Comparison of ENCODE assay signal across 29 mouse cellular contexts in genomic region chr5:30152413-30152812, GRCm38 (mm10). TPM values are rescaled to one million over a fixed set of nuclear protein-coding genes. Genes with fewer than 3 reads are reported as not detected.
A peak's percentile ranks its signal among the peaks of the same experiment; 100 is the strongest.
DNase-seq lines count a peak whose midpoint lies in the region; ATAC-seq and TF ChIP-seq lines count a peak whose summit lies in the region.
"Had no signal": no experiment of that assay in that cellular context is flagged by ENCODE, and none has a peak within 500 bp of the region (broad histone marks: within the 10 kb centered on the region; RNA-seq: fewer than 3 reads in every experiment).

No protein-coding gene starts in this region.

- H3K9ac ChIP-seq in heart, embryonic 14.5 days (ENCODE audit: low read length): no peak overlapping the region
- H3K9ac ChIP-seq in kidney, embryonic 15.5 days: no peak overlapping the region
- no peak overlapping the region for H3K9ac ChIP-seq in liver, postnatal 0 days (replicated peaks)
- H3K9ac ChIP-seq in liver, embryonic 12.5 days: no peak overlapping the region
- H3K9ac ChIP-seq: forebrain, embryonic 13.5 days; limb, embryonic 12.5 days; liver, embryonic 14.5 days; midbrain, embryonic 15.5 days; neural tube, embryonic 12.5 days had no signal

- TF ChIP-seq EP300 in liver, postnatal 0 days (IDR thresholded peaks at IDR 0.05; ENCODE audit: low read depth): no peak; the same call in 1 of the 2 replicates

- H3K4me1 ChIP-seq in heart, embryonic 14.5 days (ENCODE audit: control insufficient read depth in 2 of 2, insufficient read depth in 2 of 2, low read length in 2 of 2): peaks cover 0 to 21% of the 10 kb centered on the region in 2 experiments; a peak in 3 of 4 replicates
- peaks cover 12% of the 10 kb centered on the region; the same call in 1 of the 2 replicates for H3K4me1 ChIP-seq in kidney, adult 2 months (ENCODE audit: control insufficient read depth, insufficient read depth, low read length)
- peaks cover 22% of the 10 kb centered on the region for H3K4me1 ChIP-seq in kidney, embryonic 15.5 days
- peaks cover 10% of the 10 kb centered on the region; the same call in 1 of the 2 replicates for H3K4me1 ChIP-seq in liver, postnatal 0 days (ENCODE audit: insufficient read depth)
- H3K4me1 ChIP-seq in liver, embryonic 12.5 days: peaks cover 30% of the 10 kb centered on the region

- H3K27ac ChIP-seq in heart, embryonic 14.5 days (replicated peaks in 1 of 2; ENCODE audit: control insufficient read depth in 1 of 2, insufficient read depth in 1 of 2, low read depth in 2 of 2, low read length in 2 of 2): 0 out of 4 replicates have a peak overlapping the region, but pooled peaks of 1 of the 2 experiments have one; percentile 19
- no peak overlapping the region for H3K27ac ChIP-seq in kidney, adult 2 months (ENCODE audit: insufficient read depth, low read depth, low read length)
- no peak overlapping the region for H3K27ac ChIP-seq in kidney, embryonic 15.5 days
- H3K27ac ChIP-seq in liver, postnatal 0 days (ENCODE audit: low read depth): peak overlapping the region; percentile 94
- no peak overlapping the region for H3K27ac ChIP-seq in liver, embryonic 12.5 days
- H3K27ac ChIP-seq: forebrain, embryonic 13.5 days; limb, embryonic 12.5 days; liver, embryonic 14.5 days; macrophage; midbrain, embryonic 15.5 days; neural tube, embryonic 12.5 days had no signal

- H3K9me3 ChIP-seq in heart, embryonic 14.5 days (ENCODE audit: control insufficient read depth, low read length): no peaks in the 10 kb centered on the region
- no peaks in the 10 kb centered on the region for H3K9me3 ChIP-seq in kidney, embryonic 15.5 days (replicated peaks)
- no peaks in the 10 kb centered on the region for H3K9me3 ChIP-seq in liver, postnatal 0 days (ENCODE audit: low read length)
- H3K9me3 ChIP-seq in liver, embryonic 12.5 days (replicated peaks): no peaks in the 10 kb centered on the region
- H3K9me3 ChIP-seq: forebrain, embryonic 13.5 days; limb, embryonic 12.5 days; midbrain, embryonic 15.5 days; neural tube, embryonic 12.5 days had no signal

- DNase-seq in heart, postnatal 36 days: no peak
- DNase-seq in kidney, adult 2 months: peak; percentile 63
- no peak for DNase-seq in liver, postnatal 0 days
- no peak for DNase-seq in spleen, postnatal 36 days (ENCODE audit: low spot score in 2 of 2)
- DNase-seq: adrenal gland, adult 8-10 months; cerebellum, adult 9-10 months; right cerebral cortex, postnatal 14 days; spleen, adult 18-20 months had no signal

- no peak for TF ChIP-seq CTCF in kidney, adult 2 months (conservative IDR thresholded peaks at IDR 0.05; ENCODE audit: insufficient read depth, insufficient read length, low read depth, low read length)
- no peak for TF ChIP-seq CTCF in liver, postnatal 0 days (IDR thresholded peaks at IDR 0.05; ENCODE audit: low read depth)

- WGBS in heart, embryonic 14.5 days: 70% methylated on average over 1 of the region's 1 CpGs
- 24% methylated on average over 1 of the region's 1 CpGs for WGBS in kidney, adult 2 months
- 75% methylated on average over 1 of the region's 1 CpGs for WGBS in kidney, embryonic 15.5 days
- WGBS in liver, postnatal 0 days (ENCODE audit: insufficient replicate concordance): 64% methylated on average over 1 of the region's 1 CpGs
- 87% methylated on average over 1 of the region's 1 CpGs for WGBS in liver, embryonic 12.5 days (ENCODE audit: insufficient replicate concordance)

- no peak for ATAC-seq in heart, embryonic 14.5 days (ENCODE audit: insufficient number of reproducible peaks, insufficient read depth, low FRiP score, low read depth)
- no peak for ATAC-seq in kidney, embryonic 15.5 days (replicated peaks; ENCODE audit: low FRiP score)
- ATAC-seq in liver, postnatal 0 days: no peak; the same call in 1 of the 2 replicates
- no peak for ATAC-seq in liver, embryonic 12.5 days
- ATAC-seq: forebrain, embryonic 13.5 days; hindbrain, embryonic 16.5 days; midbrain, embryonic 15.5 days had no signal

- peaks cover 15% of the 10 kb centered on the region; the same call in 1 of the 2 replicates for H3K36me3 ChIP-seq in heart, embryonic 14.5 days (ENCODE audit: control insufficient read depth, insufficient read depth, low read length)
- no peaks in the 10 kb centered on the region; the same call in 1 of the 2 replicates for H3K36me3 ChIP-seq in kidney, adult 2 months (ENCODE audit: control insufficient read depth, insufficient read depth, low read length)
- peaks cover 10% of the 10 kb centered on the region for H3K36me3 ChIP-seq in kidney, embryonic 15.5 days
- no peaks in the 10 kb centered on the region; the same call in none of the 2 replicates for H3K36me3 ChIP-seq in liver, postnatal 0 days (replicated peaks; ENCODE audit: insufficient read depth, low read length)
- H3K36me3 ChIP-seq in liver, embryonic 12.5 days: peaks cover 15% of the 10 kb centered on the region
- H3K36me3 ChIP-seq: midbrain, embryonic 15.5 days; neural tube, embryonic 12.5 days had no signal

- TF ChIP-seq POLR2A in kidney, adult 2 months (IDR thresholded peaks at IDR 0.05; ENCODE audit: low read depth, low read length): no peak

- no peaks in the 10 kb centered on the region for H3K27me3 ChIP-seq in heart, embryonic 14.5 days (ENCODE audit: control insufficient read depth, insufficient read depth, low read length)
- H3K27me3 ChIP-seq in kidney, adult 2 months (replicated peaks; ENCODE audit: control insufficient read depth, insufficient read depth, low read length): no peaks in the 10 kb centered on the region
- H3K27me3 ChIP-seq in kidney, embryonic 15.5 days: no peaks in the 10 kb centered on the region
- no peaks in the 10 kb centered on the region for H3K27me3 ChIP-seq in liver, postnatal 0 days (ENCODE audit: insufficient read depth, low read length)
- H3K27me3 ChIP-seq in liver, embryonic 12.5 days (replicated peaks): no peaks in the 10 kb centered on the region
- H3K27me3 ChIP-seq: forebrain, embryonic 13.5 days; limb, embryonic 12.5 days; midbrain, embryonic 15.5 days; neural tube, embryonic 12.5 days had no signal

- H3K4me2 ChIP-seq in heart, embryonic 14.5 days (ENCODE audit: low read length): peak overlapping the region; percentile 46
- H3K4me2 ChIP-seq in kidney, embryonic 15.5 days: no peak overlapping the region
- H3K4me2 ChIP-seq in liver, postnatal 0 days (ENCODE audit: low read depth, low read length): no peak overlapping the region
- no peak overlapping the region for H3K4me2 ChIP-seq in liver, embryonic 12.5 days
- H3K4me2 ChIP-seq: limb, embryonic 12.5 days; midbrain, embryonic 15.5 days; neural tube, embryonic 12.5 days had no signal

- intact Hi-C loops in heart, postnatal 36 days (cut with DNase I): loop anchor here (5.0 kb wide), 1 partner anchor 80 kb away; the partner anchor contains the start of gene Selenoi

- H3K4me3 ChIP-seq in heart, embryonic 14.5 days (ENCODE audit: control insufficient read depth in 1 of 2, insufficient read depth in 1 of 2, low read depth in 1 of 2, low read length in 2 of 2): no peak overlapping the region
- H3K4me3 ChIP-seq in kidney, adult 2 months (ENCODE audit: insufficient read depth, low read depth, low read length): no peak overlapping the region
- no peak overlapping the region for H3K4me3 ChIP-seq in kidney, embryonic 15.5 days (replicated peaks)
- no peak overlapping the region for H3K4me3 ChIP-seq in liver, postnatal 0 days (ENCODE audit: low read depth, low read length)
- no peak overlapping the region for H3K4me3 ChIP-seq in liver, embryonic 12.5 days
- H3K4me3 ChIP-seq: forebrain, embryonic 13.5 days; limb, embryonic 12.5 days; midbrain, embryonic 15.5 days; neural tube, embryonic 12.5 days had no signal

RNA-seq across cellular contexts. Expression of gene Hadha, which starts 2.5 kb away (rescaled TPM):
- polyA plus RNA-seq in heart, embryonic 14.5 days (2014; fragmentation: Nextera tagmentation; extraction: Ambion mirVana): 223 and 246 TPM in 2 replicates
- total RNA-seq in heart, postnatal 36 days (2021): 1,000 to 10,000 TPM; 1,332 to 1,358 TPM
- 116 and 122 TPM in 2 replicates for polyA plus RNA-seq in kidney, adult 2 months (2012; rRNA removed)
- polyA plus RNA-seq in kidney, embryonic 15.5 days (2015; fragmentation: Nextera tagmentation; extraction: Ambion mirVana): 149 and 156 TPM in 2 replicates
- polyA plus RNA-seq in liver, postnatal 0 days (2015; fragmentation: Nextera tagmentation; extraction: Ambion mirVana): 224 and 228 TPM in 2 replicates
- polyA plus RNA-seq in liver, embryonic 12.5 days (2016; fragmentation: Nextera tagmentation; extraction: Ambion mirVana): 92.2 and 103 TPM in 2 replicates

RNA-seq across cellular contexts. Expression of gene Hadhb, which starts 2.6 kb away (rescaled TPM):
- 421 and 422 TPM in 2 replicates for polyA plus RNA-seq in heart, embryonic 14.5 days (2014; fragmentation: Nextera tagmentation; extraction: Ambion mirVana)
- 1,000 to 10,000 TPM; 2,118 to 2,205 TPM for total RNA-seq in heart, postnatal 36 days (2021)
- 253 and 280 TPM in 2 replicates for polyA plus RNA-seq in kidney, adult 2 months (2012; rRNA removed)
- polyA plus RNA-seq in kidney, embryonic 15.5 days (2015; fragmentation: Nextera tagmentation; extraction: Ambion mirVana): 157 TPM in 2 replicates
- polyA plus RNA-seq in liver, postnatal 0 days (2015; fragmentation: Nextera tagmentation; extraction: Ambion mirVana): 421 and 447 TPM in 2 replicates
- 113 and 116 TPM in 2 replicates for polyA plus RNA-seq in liver, embryonic 12.5 days (2016; fragmentation: Nextera tagmentation; extraction: Ambion mirVana)

RNA-seq across cellular contexts. Expression of gene 3110082J24Rik, which starts 46.5 kb away (rescaled TPM):
- polyA plus RNA-seq in heart, embryonic 14.5 days (2014; fragmentation: Nextera tagmentation; extraction: Ambion mirVana): not detected in 2 replicates
- total RNA-seq in heart, postnatal 36 days (2021): not detected
- not detected in 2 replicates for polyA plus RNA-seq in kidney, adult 2 months (2012; rRNA removed)
- polyA plus RNA-seq in kidney, embryonic 15.5 days (2015; fragmentation: Nextera tagmentation; extraction: Ambion mirVana): not detected in 2 replicates
- polyA plus RNA-seq in liver, postnatal 0 days (2015; fragmentation: Nextera tagmentation; extraction: Ambion mirVana): not detected in 2 replicates
- not detected in 2 replicates for polyA plus RNA-seq in liver, embryonic 12.5 days (2016; fragmentation: Nextera tagmentation; extraction: Ambion mirVana)
- total RNA-seq: adrenal gland, adult 8-10 months; gastrocnemius, adult 18-20 months; hematopoietic stem cell, adult 5-6 weeks; MEL had no signal
- polyA plus RNA-seq: embryonic facial prominence, embryonic 14.5 days; gonadal fat pad, adult 2 months; kidney, postnatal 0 days; limb, embryonic 12.5 days; liver, embryonic 14.5 days; lung, embryonic 16.5 days; macrophage; testis, adult 2 months; urinary bladder, adult 2 months had no signal

RNA-seq across cellular contexts. Expression of gene Garem2, which starts 47.5 kb away (rescaled TPM):
- 0.26 and 0.30 TPM in 2 replicates for polyA plus RNA-seq in heart, embryonic 14.5 days (2014; fragmentation: Nextera tagmentation; extraction: Ambion mirVana)
- under 1 TPM; 0.11 to 0.14 TPM for total RNA-seq in heart, postnatal 36 days (2021)
- polyA plus RNA-seq in kidney, adult 2 months (2012; rRNA removed): 0.05 TPM in 1 of 2 replicates, not detected in the other
- polyA plus RNA-seq in kidney, embryonic 15.5 days (2015; fragmentation: Nextera tagmentation; extraction: Ambion mirVana): 0.55 and 0.62 TPM in 2 replicates
- 0.02 TPM in 1 of 2 replicates, not detected in the other for polyA plus RNA-seq in liver, postnatal 0 days (2015; fragmentation: Nextera tagmentation; extraction: Ambion mirVana)
- polyA plus RNA-seq in liver, embryonic 12.5 days (2016; fragmentation: Nextera tagmentation; extraction: Ambion mirVana): 0.08 and 0.12 TPM in 2 replicates
- total RNA-seq: gastrocnemius, adult 18-20 months; hematopoietic stem cell, adult 5-6 weeks had no signal
- polyA plus RNA-seq: macrophage had no signal

RNA-seq across cellular contexts. Expression of gene Adgrf3, which starts 53.1 kb away (rescaled TPM):
- 0.45 and 0.86 TPM in 2 replicates for polyA plus RNA-seq in heart, embryonic 14.5 days (2014; fragmentation: Nextera tagmentation; extraction: Ambion mirVana)
- under 1 TPM in 1 of 2 experiments, not detected in 1; 0.08 TPM for total RNA-seq in heart, postnatal 36 days (2021)
- polyA plus RNA-seq in kidney, adult 2 months (2012; rRNA removed): 0.05 TPM in 1 of 2 replicates, not detected in the other
- 0.17 and 0.26 TPM in 2 replicates for polyA plus RNA-seq in kidney, embryonic 15.5 days (2015; fragmentation: Nextera tagmentation; extraction: Ambion mirVana)
- not detected in 2 replicates for polyA plus RNA-seq in liver, postnatal 0 days (2015; fragmentation: Nextera tagmentation; extraction: Ambion mirVana)
- polyA plus RNA-seq in liver, embryonic 12.5 days (2016; fragmentation: Nextera tagmentation; extraction: Ambion mirVana): not detected in 2 replicates
- total RNA-seq: adrenal gland, adult 8-10 months; gastrocnemius, adult 18-20 months; hematopoietic stem cell, adult 5-6 weeks; left cerebral cortex, postnatal 14 days had no signal
- polyA plus RNA-seq: C2C12; forebrain, embryonic 13.5 days; hindbrain, embryonic 16.5 days; limb, embryonic 12.5 days; macrophage; midbrain, embryonic 15.5 days; neural tube, embryonic 12.5 days; urinary bladder, adult 2 months had no signal
